Mouse (Mus musculus) midbrain, postnatal 0 days (tissue): ENCODE measurements at regions not wholly inside any gene's neighbourhood (a gene's known extent, or its start where the extent isn't known, plus 50 kb on each side); places are given as distances from the start of the nearest gene placed in this dataset.

ENCODE experiments used
- ATAC-seq: fragments of 200-750 bp; cut with Nextera tagmentation; 2 replicates; pipeline ENCODE4 v1.8.0; 2017; ENCODE audit warnings: moderate number of reproducible peaks, mild to moderate bottlenecking, moderate TSS enrichment, moderate library complexity; ENCODE audit not compliant: low FRiP score
- DNase-seq: peaks from one replicate; pipeline ENCODE4 v3.0.0-alpha.2; 2015; ENCODE audit warnings: low spot score
- H3K27ac ChIP-seq: fragments of 300-500 bp; sonication (generic); 2 replicates; pipeline ENCODE4 v1.5.1; 2014; ENCODE audit warnings: low read depth, mild to moderate bottlenecking, low read length, mixed read lengths
- H3K27me3 ChIP-seq: fragments of 300-500 bp; sonication (generic); 2 replicates; pipeline ENCODE4 v1.6.1; 2014; ENCODE audit warnings: low read length, control low read depth, mixed read lengths; ENCODE audit not compliant: insufficient read depth
- H3K36me3 ChIP-seq: fragments of 300-500 bp; sonication (generic); 2 replicates; pipeline ENCODE4 v1.6.1; 2014; ENCODE audit warnings: low read length, control low read depth, mixed read lengths; ENCODE audit not compliant: insufficient read depth
- H3K4me1 ChIP-seq: fragments of 300-500 bp; sonication (generic); 2 replicates; pipeline ENCODE4 v1.6.1; 2014; ENCODE audit warnings: mild to moderate bottlenecking, control low read depth, antibody characterized with exemption, low read length, mixed read lengths; ENCODE audit not compliant: insufficient read depth
- H3K4me2 ChIP-seq: fragments of 300-500 bp; sonication (generic); 2 replicates; pipeline ENCODE4 v1.6.1; 2014; ENCODE audit warnings: low read depth, mild to moderate bottlenecking, low read length, mixed read lengths; ENCODE audit not compliant: poor library complexity, severe bottlenecking
- H3K4me3 ChIP-seq: fragments of 300-500 bp; sonication (generic); 2 replicates; pipeline ENCODE4 v1.5.1; 2014; ENCODE audit warnings: low read depth, mild to moderate bottlenecking, low read length, moderate library complexity
- H3K9ac ChIP-seq: fragments of 300-500 bp; sonication (generic); replicated peaks from 2 replicates; pipeline ENCODE4 v1.6.1; 2014; ENCODE audit warnings: mild to moderate bottlenecking, low read length, moderate library complexity, mixed read lengths; ENCODE audit not compliant: poor library complexity, severe bottlenecking
- H3K9me3 ChIP-seq: fragments of 300-500 bp; sonication (generic); 2 replicates; pipeline ENCODE4 v1.6.1; 2016; ENCODE audit warnings: low read length, control low read depth
- CTCF ChIP-seq: IDR thresholded peaks from 2 replicates; pipeline ENCODE4 v1.5.1; 2016; ENCODE audit warnings: antibody characterized with exemption, mild to moderate bottlenecking
- WGBS: fragments of 180-500 bp; shearing (Covaris S2); extraction: QIAGEN DNeasy Blood & Tissue Kit; methylation state at CpG from one replicate; pipeline ENCODE4 v1.1.7; 2014; 5-methylcytosine and 5-hydroxymethylcytosine counted together

- Histone ChIP-seq H3K27me3 (no peaks in the 10 kb centered on the region), H3K4me3 (no peak overlapping the region), H3K36me3 (no peaks in the 10 kb centered on the region), H3K4me1 (no peaks in the 10 kb centered on the region), H3K4me2 (no peak overlapping the region), H3K9me3 (no peaks in the 10 kb centered on the region), H3K9ac (no peak overlapping the region), H3K27ac (no peak overlapping the region)
- no peak for TF ChIP-seq CTCF
- ATAC-seq = no peak
- DNase-seq = no peak
- WGBS = 77% methylated on average over 4 of the region's 4 CpGs
Measured at GRCm38 (mm10) chr7:83087408-83087807, 220.3 kb downstream of the Mex3b start.

- WGBS = 14% methylated on average over 4 of the region's 4 CpGs
- Histone ChIP-seq H3K27me3 (no peaks in the 10 kb centered on the region), H3K4me1 (no peaks in the 10 kb centered on the region), H3K27ac (no peak overlapping the region), H3K9ac (no peak overlapping the region), H3K4me3 (no peak overlapping the region), H3K36me3 (no peaks in the 10 kb centered on the region), H3K4me2 (no peak overlapping the region), H3K9me3 (no peaks in the 10 kb centered on the region)
- TF ChIP-seq CTCF = no peak
- ATAC-seq = no peak
- no peak for DNase-seq
Measured at GRCm38 (mm10) chr7:83088125-83088524, 221.0 kb downstream of the Mex3b start.

- H3K4me2 ChIP-seq = no peak overlapping the region
- WGBS = 29% methylated on average over 8 of the region's 8 CpGs
- H3K4me3 ChIP-seq = no peak overlapping the region
- no peak overlapping the region for H3K27ac ChIP-seq
- ATAC-seq (no peak), DNase-seq (no peak)
- no peaks in the 10 kb centered on the region for H3K27me3 ChIP-seq
- TF ChIP-seq CTCF = no peak
- H3K4me1 ChIP-seq = no peaks in the 10 kb centered on the region
- H3K9me3 ChIP-seq = no peaks in the 10 kb centered on the region
- no peak overlapping the region for H3K9ac ChIP-seq
- H3K36me3 ChIP-seq = no peaks in the 10 kb centered on the region
Measured at GRCm38 (mm10) chr7:83089330-83089982, 222.3 kb downstream of the Mex3b start.

GRCm38 (mm10) chr7:83093923-83094355, 226.8 kb downstream of the Mex3b start:
- WGBS = 47% methylated on average over 8 of the region's 8 CpGs
- no peaks in the 10 kb centered on the region for H3K9me3 ChIP-seq
- H3K27ac ChIP-seq = no peak overlapping the region
- no peak for TF ChIP-seq CTCF
- H3K4me2 ChIP-seq = no peak overlapping the region
- H3K27me3 ChIP-seq = no peaks in the 10 kb centered on the region
- H3K36me3 ChIP-seq = no peaks in the 10 kb centered on the region
- no peaks in the 10 kb centered on the region for H3K4me1 ChIP-seq
- no peak overlapping the region for H3K4me3 ChIP-seq
- DNase-seq (peak; percentile 53), ATAC-seq (no peak)
- H3K9ac ChIP-seq = no peak overlapping the region

DNA sequence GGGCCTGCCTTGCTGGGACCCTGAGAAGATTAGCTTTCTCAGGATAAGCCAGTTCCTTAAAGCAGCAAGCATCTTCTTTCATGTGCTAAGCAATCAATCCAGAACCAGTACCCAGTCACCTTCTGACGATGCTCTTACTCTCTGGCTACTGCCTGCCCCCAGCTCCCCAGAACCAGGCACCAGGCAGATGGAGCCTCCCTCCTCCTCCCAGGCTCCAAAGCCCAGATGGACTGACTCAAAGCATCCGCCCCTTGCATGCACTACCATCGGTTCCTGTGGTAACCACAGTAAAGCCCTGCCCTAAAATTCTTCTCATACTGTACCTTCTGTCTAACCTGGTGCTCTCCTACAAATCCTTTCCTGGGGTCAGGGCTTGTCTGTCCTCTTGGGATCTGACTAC, 227.8 kb downstream of the Mex3b start:
- Histone ChIP-seq H3K36me3 (no peaks in the 10 kb centered on the region), H3K4me1 (no peaks in the 10 kb centered on the region), H3K27ac (no peak overlapping the region), H3K4me3 (no peak overlapping the region), H3K9me3 (no peaks in the 10 kb centered on the region), H3K27me3 (no peaks in the 10 kb centered on the region), H3K9ac (no peak overlapping the region), H3K4me2 (no peak overlapping the region)
- no peak for DNase-seq
- TF ChIP-seq CTCF = no peak
- 65% methylated on average over 3 of the region's 3 CpGs for WGBS
- no peak for ATAC-seq

- no peak; the same call in 1 of the 2 replicates for ATAC-seq
- Histone ChIP-seq H3K27ac (no peak overlapping the region), H3K4me3 (no peak overlapping the region), H3K9ac (no peak overlapping the region), H3K36me3 (no peaks in the 10 kb centered on the region), H3K27me3 (no peaks in the 10 kb centered on the region), H3K4me1 (no peaks in the 10 kb centered on the region), H3K4me2 (no peak overlapping the region), H3K9me3 (no peaks in the 10 kb centered on the region)
- WGBS = 79% methylated on average over 3 of the region's 3 CpGs
- TF ChIP-seq CTCF = no peak
- no peak for DNase-seq
Measured at GRCm38 (mm10) chr7:83095593-83095992, 228.5 kb downstream of the Mex3b start.
